Mouse (Mus musculus): ENCODE measurements at regions not wholly inside any gene's neighbourhood (a gene's known extent, or its start where the extent isn't known, plus 50 kb on each side); places are given as distances from the start of the nearest gene placed in this dataset.

GRCm38 (mm10) chr10:124945257-124945656 lies 444.0 kb downstream of the Slc16a7 start:
- DNase-seq (ENCODE audit: low read depth, low spot score): no peak

GRCm38 (mm10) chr10:124942214-124942613 lies 447.1 kb downstream of the Slc16a7 start:
- DNase-seq (ENCODE audit: low read depth, low spot score): peak; percentile 27

GRCm38 (mm10) chr10:124927218-124927617 lies 462.0 kb downstream of the Slc16a7 start:
- no peak for DNase-seq (ENCODE audit: low read depth, low spot score)

GRCm38 (mm10) chr10:124900044-124900443 lies 489.2 kb downstream of the Slc16a7 start:
- no peak for DNase-seq (ENCODE audit: low read depth, low spot score)

- DNase-seq (ENCODE audit: low read depth, low spot score): no peak
Observed at GRCm38 (mm10) chr10:124878525-124878924, 510.7 kb downstream of the Slc16a7 start.

- no peak for DNase-seq (ENCODE audit: low read depth, low spot score)
Observed at GRCm38 (mm10) chr10:124877706-124878105, 511.6 kb downstream of the Slc16a7 start.

GRCm38 (mm10) chr10:124872211-124872610 lies 517.1 kb downstream of the Slc16a7 start:
- no peak for DNase-seq (ENCODE audit: low read depth, low spot score)

GRCm38 (mm10) chr10:124842546-124843113 lies 546.6 kb downstream of the Slc16a7 start:
- no peak for DNase-seq (ENCODE audit: low read depth, low spot score)

GRCm38 (mm10) chr10:124833930-124834329 lies 555.3 kb downstream of the Slc16a7 start:
- no peak for DNase-seq (ENCODE audit: low read depth, low spot score)

- no peak for DNase-seq (ENCODE audit: low read depth, low spot score)
Observed at GRCm38 (mm10) chr10:124803997-124804614, 585.2 kb downstream of the Slc16a7 start.
